Mouse (Mus musculus): ENCODE measurements at regions not wholly inside any gene's neighbourhood (a gene's known extent, or its start where the extent isn't known, plus 50 kb on each side); places are given as distances from the start of the nearest gene placed in this dataset.

- WGBS (ENCODE audit: insufficient replicate concordance) = 59% methylated on average over 5 of the region's 5 CpGs
- Histone ChIP-seq H3K9ac (ENCODE audit: low read depth, low read length) (no peak overlapping the region), H3K27me3 (ENCODE audit: control insufficient read depth, insufficient read depth, low read length) (no peaks in the 10 kb centered on the region), H3K27ac (ENCODE audit: low read depth, low read length) (no peak overlapping the region), H3K36me3 (ENCODE audit: control insufficient read depth, insufficient read depth, low read length) (no peaks in the 10 kb centered on the region), H3K9me3 (replicated peaks; ENCODE audit: control insufficient read depth, low read length) (no peaks in the 10 kb centered on the region), H3K4me2 (no peak overlapping the region), H3K4me1 (ENCODE audit: control insufficient read depth, insufficient read depth, low read length) (no peaks in the 10 kb centered on the region), H3K4me3 (ENCODE audit: low read depth, low read length) (no peak overlapping the region)
- ATAC-seq (replicated peaks; ENCODE audit: insufficient number of reproducible peaks, low FRiP score, low TSS enrichment) = no peak
Measured at GRCm38 (mm10) chr13:53543291-53543690, 70.4 kb upstream of the Msx2 start.

DNA sequence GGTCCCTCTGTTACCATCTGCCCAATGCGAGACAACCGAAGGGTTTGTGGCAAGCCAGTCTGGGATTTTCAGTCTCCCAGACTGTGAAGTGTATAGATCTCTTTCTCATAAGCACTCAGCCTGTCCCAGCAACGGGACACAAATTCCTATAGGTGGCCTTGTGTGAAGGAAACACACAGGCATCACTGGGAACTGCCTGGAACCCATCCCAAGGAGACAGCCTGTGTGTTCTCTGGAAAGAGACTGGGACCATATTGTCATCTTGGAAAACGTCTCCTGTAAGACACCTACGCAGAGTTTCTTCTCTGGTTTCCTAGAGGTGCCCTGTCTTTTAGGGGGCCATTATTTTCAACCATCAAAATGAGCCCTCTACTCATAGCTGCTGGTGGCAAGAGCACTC is 66.9 kb upstream of the Msx2 start:
- Histone ChIP-seq H3K27ac (ENCODE audit: low read depth, low read length) (no peak overlapping the region), H3K36me3 (ENCODE audit: control insufficient read depth, insufficient read depth, low read length) (no peaks in the 10 kb centered on the region), H3K4me1 (ENCODE audit: control insufficient read depth, insufficient read depth, low read length) (no peaks in the 10 kb centered on the region), H3K4me2 (no peak overlapping the region), H3K27me3 (ENCODE audit: control insufficient read depth, insufficient read depth, low read length) (no peaks in the 10 kb centered on the region), H3K9ac (ENCODE audit: low read depth, low read length) (no peak overlapping the region), H3K9me3 (replicated peaks; ENCODE audit: control insufficient read depth, low read length) (no peaks in the 10 kb centered on the region), H3K4me3 (ENCODE audit: low read depth, low read length) (no peak overlapping the region)
- ATAC-seq (replicated peaks; ENCODE audit: insufficient number of reproducible peaks, low FRiP score, low TSS enrichment) = no peak
- WGBS (ENCODE audit: insufficient replicate concordance) = 77% methylated on average over 5 of the region's 5 CpGs

- H3K4me3 ChIP-seq (ENCODE audit: low read depth, low read length) = no peak overlapping the region
- H3K27me3 ChIP-seq (ENCODE audit: control insufficient read depth, insufficient read depth, low read length) = no peaks in the 10 kb centered on the region
- no peaks in the 10 kb centered on the region for H3K4me1 ChIP-seq (ENCODE audit: control insufficient read depth, insufficient read depth, low read length)
- no peaks in the 10 kb centered on the region for H3K9me3 ChIP-seq (replicated peaks; ENCODE audit: control insufficient read depth, low read length)
- no peak overlapping the region for H3K4me2 ChIP-seq
- H3K36me3 ChIP-seq (ENCODE audit: control insufficient read depth, insufficient read depth, low read length) = no peaks in the 10 kb centered on the region
- WGBS (ENCODE audit: insufficient replicate concordance) = 81% methylated on average over 6 of the region's 6 CpGs
- ATAC-seq (replicated peaks; ENCODE audit: insufficient number of reproducible peaks, low FRiP score, low TSS enrichment) = no peak
- no peak overlapping the region for H3K9ac ChIP-seq (ENCODE audit: low read depth, low read length)
- no peak overlapping the region for H3K27ac ChIP-seq (ENCODE audit: low read depth, low read length)
Measured at GRCm38 (mm10) chr13:53537937-53538336, 65.1 kb upstream of the Msx2 start.

GRCm38 (mm10) chr13:53535781-53536425 is 63.0 kb upstream of the Msx2 start:
- WGBS (ENCODE audit: insufficient replicate concordance) = 86% methylated on average over 10 of the region's 10 CpGs
- H3K9me3 ChIP-seq (replicated peaks; ENCODE audit: control insufficient read depth, low read length) = no peaks in the 10 kb centered on the region
- no peak overlapping the region for H3K9ac ChIP-seq (ENCODE audit: low read depth, low read length)
- H3K4me1 ChIP-seq (ENCODE audit: control insufficient read depth, insufficient read depth, low read length) = no peaks in the 10 kb centered on the region
- H3K36me3 ChIP-seq (ENCODE audit: control insufficient read depth, insufficient read depth, low read length) = no peaks in the 10 kb centered on the region
- H3K27ac ChIP-seq (ENCODE audit: low read depth, low read length) = no peak overlapping the region
- ATAC-seq (replicated peaks; ENCODE audit: insufficient number of reproducible peaks, low FRiP score, low TSS enrichment) = no peak
- no peaks in the 10 kb centered on the region for H3K27me3 ChIP-seq (ENCODE audit: control insufficient read depth, insufficient read depth, low read length)
- H3K4me3 ChIP-seq (ENCODE audit: low read depth, low read length) = no peak overlapping the region
- no peak overlapping the region for H3K4me2 ChIP-seq

GRCm38 (mm10) chr13:53533738-53534137 is 60.9 kb upstream of the Msx2 start:
- 45% methylated on average over 8 of the region's 8 CpGs for WGBS (ENCODE audit: insufficient replicate concordance)
- no peak for ATAC-seq (replicated peaks; ENCODE audit: insufficient number of reproducible peaks, low FRiP score, low TSS enrichment)

DNA sequence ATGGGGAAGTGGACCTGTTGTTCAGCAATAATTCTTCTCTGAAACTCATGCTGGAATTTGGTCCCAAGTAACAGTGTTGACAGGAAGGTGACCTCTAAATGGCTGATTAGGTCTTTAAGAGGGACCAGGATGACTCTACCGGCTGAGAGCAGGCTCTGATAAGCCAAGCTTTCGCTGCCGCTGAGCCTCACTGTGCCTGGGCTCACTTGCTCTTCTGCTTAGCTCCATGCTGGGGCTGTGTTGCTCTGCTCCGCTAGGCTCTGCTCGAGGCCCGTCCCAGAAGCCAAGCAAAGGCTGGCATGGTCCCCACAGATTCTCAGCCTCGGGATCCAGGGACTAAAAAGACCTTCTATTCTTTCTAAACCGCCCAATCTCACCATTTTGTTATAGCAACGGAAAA is 54.0 kb upstream of the Msx2 start:
- H3K27ac ChIP-seq (ENCODE audit: low read depth, low read length) = no peak overlapping the region
- 38% methylated on average over 9 of the region's 9 CpGs for WGBS (ENCODE audit: insufficient replicate concordance)
- no peak overlapping the region for H3K4me2 ChIP-seq

More at GRCm38 (mm10) chr13:53533738-53534137, 60.9 kb upstream of the Msx2 start:
- Histone ChIP-seq H3K27me3 (ENCODE audit: control insufficient read depth, insufficient read depth, low read length) (no peaks in the 10 kb centered on the region), H3K4me1 (ENCODE audit: control insufficient read depth, insufficient read depth, low read length) (no peaks in the 10 kb centered on the region), H3K4me3 (ENCODE audit: low read depth, low read length) (no peak overlapping the region), H3K4me2 (no peak overlapping the region), H3K9ac (ENCODE audit: low read depth, low read length) (no peak overlapping the region), H3K9me3 (replicated peaks; ENCODE audit: control insufficient read depth, low read length) (no peaks in the 10 kb centered on the region), H3K27ac (ENCODE audit: low read depth, low read length) (no peak overlapping the region), H3K36me3 (ENCODE audit: control insufficient read depth, insufficient read depth, low read length) (no peaks in the 10 kb centered on the region)

GRCm38 (mm10) chr13:53522807-53523206 is 49.9 kb upstream of the Msx2 start:
- no peak for ATAC-seq (replicated peaks; ENCODE audit: insufficient number of reproducible peaks, low FRiP score, low TSS enrichment)
- Histone ChIP-seq H3K4me3 (ENCODE audit: low read depth, low read length) (no peak overlapping the region), H3K9me3 (replicated peaks; ENCODE audit: control insufficient read depth, low read length) (no peaks in the 10 kb centered on the region), H3K4me2 (no peak overlapping the region), H3K27me3 (ENCODE audit: control insufficient read depth, insufficient read depth, low read length) (no peaks in the 10 kb centered on the region), H3K9ac (ENCODE audit: low read depth, low read length) (no peak overlapping the region), H3K4me1 (ENCODE audit: control insufficient read depth, insufficient read depth, low read length) (0 out of 2 replicates have a peak, but pooled peaks cover 9% of the 10 kb centered on the region), H3K27ac (ENCODE audit: low read depth, low read length) (no peak overlapping the region), H3K36me3 (ENCODE audit: control insufficient read depth, insufficient read depth, low read length) (no peaks in the 10 kb centered on the region)
- WGBS (ENCODE audit: insufficient replicate concordance) = 26% methylated on average over 5 of the region's 5 CpGs

More for the DNA sequence above, 54.0 kb upstream of the Msx2 start:
- Histone ChIP-seq H3K27me3 (ENCODE audit: control insufficient read depth, insufficient read depth, low read length) (no peaks in the 10 kb centered on the region), H3K9ac (ENCODE audit: low read depth, low read length) (no peak overlapping the region), H3K4me3 (ENCODE audit: low read depth, low read length) (no peak overlapping the region), H3K36me3 (ENCODE audit: control insufficient read depth, insufficient read depth, low read length) (no peaks in the 10 kb centered on the region), H3K9me3 (replicated peaks; ENCODE audit: control insufficient read depth, low read length) (no peaks in the 10 kb centered on the region), H3K4me1 (ENCODE audit: control insufficient read depth, insufficient read depth, low read length) (0 out of 2 replicates have a peak, but pooled peaks cover 6% of the 10 kb centered on the region)
- no peak for ATAC-seq (replicated peaks; ENCODE audit: insufficient number of reproducible peaks, low FRiP score, low TSS enrichment)

Data from heart, embryonic 11.5 days (tissue).